Mouse (Mus musculus) embryonic facial prominence, embryonic 12.5 days (tissue): ENCODE data around the gene Gmds. TPM values are rescaled to one million over a fixed set of nuclear protein-coding genes. Genes with fewer than 3 reads are reported as not detected.

Source experiments
- ATAC-seq: fragments of 200-750 bp; cut with Nextera tagmentation; 2 replicates; pipeline ENCODE4 v1.8.0; 2017; ENCODE audit not compliant: insufficient number of reproducible peaks, insufficient read depth, low FRiP score, low TSS enrichment
- H3K27ac ChIP-seq: fragments of 300-500 bp; sonication (generic); 2 replicates; pipeline ENCODE4 v1.5.1; 2016; ENCODE audit warnings: mild to moderate bottlenecking
- H3K27me3 ChIP-seq: fragments of 300-500 bp; sonication (generic); 2 replicates; pipeline ENCODE4 v1.6.1; 2016; ENCODE audit warnings: mild to moderate bottlenecking, moderate library complexity
- H3K36me3 ChIP-seq: fragments of 300-500 bp; sonication (generic); 2 replicates; pipeline ENCODE4 v1.6.1; 2016; ENCODE audit warnings: mild to moderate bottlenecking
- H3K4me1 ChIP-seq: fragments of 300-500 bp; sonication (generic); 2 replicates; pipeline ENCODE4 v1.6.1; 2016
- H3K4me2 ChIP-seq: fragments of 300-500 bp; sonication (generic); replicated peaks from 2 replicates; pipeline ENCODE4 v1.6.1; 2016; ENCODE audit warnings: mild to moderate bottlenecking, moderate library complexity
- H3K4me3 ChIP-seq: fragments of 300-500 bp; sonication (generic); 2 replicates; pipeline ENCODE4 v1.5.1; 2016; ENCODE audit warnings: mild to moderate bottlenecking
- H3K9ac ChIP-seq: fragments of 300-500 bp; sonication (generic); 2 replicates; pipeline ENCODE4 v1.6.1; 2016; ENCODE audit warnings: mild to moderate bottlenecking, moderate library complexity
- H3K9me3 ChIP-seq: fragments of 300-500 bp; sonication (generic); 2 replicates; pipeline ENCODE4 v1.6.1; 2016; ENCODE audit warnings: mild to moderate bottlenecking, moderate library complexity
- WGBS: fragments of 180-500 bp; shearing (Covaris S2); methylation state at CpG from one replicate; pipeline ENCODE4 v1.1.7; 2016; 5-methylcytosine and 5-hydroxymethylcytosine counted together
- polyA plus RNA-seq: library from polyadenylated mRNA; unstranded; fragments of >200 nt; fragmentation: Nextera tagmentation; extraction: Ambion mirVana; gene quantifications from 2 replicates; pipeline ENCODE4 v1.2.1, GENCODE M21; 2016

Gene Gmds
- polyA plus RNA-seq, 1 experiment from 2014 or later = 47.4 TPM

GRCm38 (mm10) chr13:31835802-31836201 lies 502.7 kb downstream of the Gmds start:
- no peak for ATAC-seq
- H3K4me2 ChIP-seq = no peak overlapping the region
- no peaks in the 10 kb centered on the region for H3K9me3 ChIP-seq
- H3K27ac ChIP-seq = no peak overlapping the region
- peaks cover 6% of the 10 kb centered on the region; the same call in 1 of the 2 replicates for H3K4me1 ChIP-seq
- no peak overlapping the region for H3K9ac ChIP-seq
- H3K27me3 ChIP-seq = no peaks in the 10 kb centered on the region
- H3K4me3 ChIP-seq = no peak overlapping the region
- no peaks in the 10 kb centered on the region for H3K36me3 ChIP-seq
- WGBS = 80% methylated on average over 4 of the region's 4 CpGs

DNA sequence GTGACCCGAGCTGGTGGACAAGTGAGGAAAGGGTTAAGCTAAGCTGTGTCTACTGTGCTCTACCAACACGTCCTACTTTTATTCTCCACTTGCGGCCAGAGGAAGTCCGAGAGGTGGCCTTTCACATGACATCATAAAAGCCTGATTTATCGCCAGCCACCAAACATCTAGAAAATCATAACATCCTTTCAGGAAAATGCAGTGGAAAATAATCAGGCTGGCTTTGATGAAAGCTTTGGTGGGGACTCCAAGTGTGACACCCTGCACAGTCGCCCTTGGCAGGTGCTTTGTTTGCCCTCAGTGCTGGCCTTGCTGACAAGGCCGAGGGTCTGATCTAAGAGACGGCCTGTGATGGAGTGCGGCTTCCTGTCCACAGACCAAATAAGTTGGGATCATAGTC lies 508.2 kb downstream of the Gmds start:
- no peak for ATAC-seq
- no peaks in the 10 kb centered on the region for H3K36me3 ChIP-seq
- H3K27me3 ChIP-seq = peaks cover 6% of the 10 kb centered on the region; the same call in 1 of the 2 replicates
- no peak overlapping the region for H3K27ac ChIP-seq
- 65% methylated on average over 9 of the region's 9 CpGs for WGBS
- no peak overlapping the region for H3K9ac ChIP-seq
- H3K4me1 ChIP-seq = 0 out of 2 replicates have a peak, but pooled peaks cover 2% of the 10 kb centered on the region
- no peaks in the 10 kb centered on the region for H3K9me3 ChIP-seq
- H3K4me3 ChIP-seq = no peak overlapping the region
- H3K4me2 ChIP-seq = no peak overlapping the region

GRCm38 (mm10) chr13:31828446-31828845 lies 510.1 kb downstream of the Gmds start:
- peaks cover 6% of the 10 kb centered on the region; the same call in 1 of the 2 replicates for H3K27me3 ChIP-seq
- 84% methylated on average over 4 of the region's 4 CpGs for WGBS
- no peak overlapping the region for H3K27ac ChIP-seq
- H3K9ac ChIP-seq = no peak overlapping the region
- H3K4me2 ChIP-seq = no peak overlapping the region
- no peaks in the 10 kb centered on the region for H3K9me3 ChIP-seq
- H3K4me1 ChIP-seq = 0 out of 2 replicates have a peak, but pooled peaks cover 9% of the 10 kb centered on the region
- no peak for ATAC-seq
- no peak overlapping the region for H3K4me3 ChIP-seq
- no peaks in the 10 kb centered on the region for H3K36me3 ChIP-seq

GRCm38 (mm10) chr13:31827820-31828332 lies 510.7 kb downstream of the Gmds start:
- H3K36me3 ChIP-seq = no peaks in the 10 kb centered on the region
- H3K4me2 ChIP-seq = no peak overlapping the region
- 49% methylated on average over 3 of the region's 3 CpGs for WGBS
- ATAC-seq = no peak
- H3K4me3 ChIP-seq = no peak overlapping the region
- H3K27ac ChIP-seq = no peak overlapping the region
- peaks cover 6% of the 10 kb centered on the region; the same call in 1 of the 2 replicates for H3K27me3 ChIP-seq
- H3K4me1 ChIP-seq = peaks cover 9% of the 10 kb centered on the region; the same call in 1 of the 2 replicates
- H3K9ac ChIP-seq = no peak overlapping the region
- H3K9me3 ChIP-seq = no peaks in the 10 kb centered on the region

DNA sequence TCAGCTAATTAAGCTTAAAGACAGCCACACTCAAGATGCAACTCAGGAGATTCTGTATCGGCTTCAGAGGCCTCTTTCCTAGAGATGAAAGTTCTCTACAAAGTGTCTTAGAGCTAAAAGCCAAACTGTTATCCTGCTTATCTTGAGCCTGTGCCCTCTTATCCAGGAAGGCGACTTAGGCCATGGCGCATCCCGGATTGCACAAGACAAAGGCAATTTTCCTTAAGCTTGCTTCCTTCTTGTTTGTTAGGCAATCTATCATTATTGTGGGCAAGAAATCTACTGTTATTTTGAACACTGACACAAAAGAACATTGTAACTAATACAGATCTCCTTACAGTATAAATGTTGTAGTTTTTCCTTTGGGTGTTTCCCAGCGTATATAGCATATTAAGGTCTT lies 511.4 kb downstream of the Gmds start:
- no peak overlapping the region for H3K9ac ChIP-seq
- H3K36me3 ChIP-seq = no peaks in the 10 kb centered on the region
- no peak overlapping the region for H3K4me3 ChIP-seq
- H3K27me3 ChIP-seq = peaks cover 6% of the 10 kb centered on the region; the same call in 1 of the 2 replicates
- WGBS = 85% methylated on average over 5 of the region's 5 CpGs
- peaks cover 14% of the 10 kb centered on the region; the same call in 1 of the 2 replicates for H3K4me1 ChIP-seq
- no peaks in the 10 kb centered on the region for H3K9me3 ChIP-seq
- H3K27ac ChIP-seq = no peak overlapping the region
- H3K4me2 ChIP-seq = no peak overlapping the region
- ATAC-seq = no peak

DNA sequence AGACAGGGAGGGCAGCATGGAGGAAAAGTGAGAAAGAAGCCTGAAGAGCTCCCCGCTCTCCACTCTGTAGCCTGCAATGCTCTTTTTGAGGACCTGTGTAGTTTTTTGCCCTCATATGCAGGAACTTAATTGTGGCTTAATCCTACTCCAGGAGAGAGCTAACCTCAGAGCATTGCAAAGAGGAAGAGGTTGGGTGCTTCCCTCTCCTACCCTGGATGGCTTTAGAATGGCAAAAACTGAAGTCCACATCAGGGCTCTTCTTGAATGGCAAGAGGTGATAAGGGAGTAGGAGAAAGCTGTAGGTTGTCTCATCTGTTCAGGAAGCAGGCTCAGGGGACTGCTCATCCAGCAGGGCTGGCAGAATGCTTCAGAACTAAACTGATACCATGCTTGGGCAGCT lies 513.4 kb downstream of the Gmds start:
- Histone ChIP-seq H3K27me3 (peaks cover 6% of the 10 kb centered on the region; the same call in 1 of the 2 replicates), H3K27ac (no peak overlapping the region), H3K9me3 (no peaks in the 10 kb centered on the region), H3K36me3 (no peaks in the 10 kb centered on the region), H3K4me3 (no peak overlapping the region), H3K9ac (no peak overlapping the region), H3K4me1 (peaks cover 31% of the 10 kb centered on the region), H3K4me2 (no peak overlapping the region)
- 94% methylated on average over 1 of the region's 1 CpGs for WGBS
- ATAC-seq = no peak

GRCm38 (mm10) chr13:31823316-31823715 lies 515.2 kb downstream of the Gmds start:
- WGBS = 13% methylated on average over 5 of the region's 5 CpGs
- no peak for ATAC-seq
- no peaks in the 10 kb centered on the region for H3K36me3 ChIP-seq
- peaks cover 12% of the 10 kb centered on the region for H3K27me3 ChIP-seq
- peaks cover 47% of the 10 kb centered on the region for H3K4me1 ChIP-seq
- H3K9me3 ChIP-seq = no peaks in the 10 kb centered on the region
- H3K4me3 ChIP-seq = no peak overlapping the region
- no peak overlapping the region for H3K9ac ChIP-seq
- H3K4me2 ChIP-seq = no peak overlapping the region
- H3K27ac ChIP-seq = no peak overlapping the region

DNA sequence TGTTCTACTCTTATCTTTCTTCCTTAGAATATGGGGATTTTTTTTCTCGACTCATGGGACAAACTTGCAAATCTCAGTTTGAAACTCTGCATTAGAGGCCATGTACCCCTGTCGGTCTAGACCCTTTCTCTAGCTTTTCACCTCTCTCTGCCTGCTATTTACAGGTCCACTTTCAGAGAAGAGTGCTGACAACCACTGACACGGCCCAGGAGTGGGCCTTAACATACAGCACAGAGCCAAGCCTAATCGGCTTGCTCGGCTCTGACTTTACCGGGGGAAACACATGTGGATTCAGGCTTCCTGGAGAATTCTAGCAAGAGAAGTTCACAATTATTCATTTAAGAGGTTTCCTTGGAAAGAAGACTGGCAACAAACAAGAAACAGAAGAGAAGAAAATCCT lies 517.5 kb downstream of the Gmds start:
- Histone ChIP-seq H3K27ac (peak overlapping the region; percentile 58), H3K4me3 (peak overlapping the region; percentile 30), H3K4me2 (peak overlapping the region; percentile 49), H3K36me3 (no peaks in the 10 kb centered on the region), H3K9me3 (no peaks in the 10 kb centered on the region), H3K4me1 (peaks cover 56% of the 10 kb centered on the region), H3K9ac (peak overlapping the region; percentile 51), H3K27me3 (peaks cover 24% of the 10 kb centered on the region)
- WGBS = 11% methylated on average over 6 of the region's 6 CpGs
- no peak for ATAC-seq

DNA sequence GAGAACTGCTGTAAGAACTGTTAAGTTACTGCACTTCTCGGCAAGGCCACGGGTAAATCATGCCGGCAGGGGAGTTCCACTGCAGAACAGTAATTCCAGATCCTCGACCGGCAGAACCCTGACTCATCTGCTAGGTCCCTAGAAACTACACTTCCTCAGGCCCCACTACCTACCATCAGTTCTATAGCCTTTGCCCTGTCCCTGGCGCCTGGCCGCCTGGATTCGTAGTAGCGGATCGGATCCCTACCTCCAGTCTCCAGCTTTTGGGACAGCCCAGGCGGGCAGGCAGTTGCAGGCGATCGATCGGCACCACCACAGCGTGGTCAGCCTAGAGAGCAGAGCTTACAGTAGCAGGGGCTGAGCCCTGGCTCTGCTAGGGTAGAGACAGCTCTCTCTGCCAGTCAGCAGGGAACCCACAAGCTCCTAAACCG lies 517.9 kb downstream of the Gmds start:
- WGBS = 1% methylated on average over 16 of the region's 16 CpGs
- no peak for ATAC-seq
- no peaks in the 10 kb centered on the region for H3K9me3 ChIP-seq
- H3K36me3 ChIP-seq = no peaks in the 10 kb centered on the region
- peak overlapping the region; percentile 49 for H3K4me2 ChIP-seq
- H3K27ac ChIP-seq = peak overlapping the region; percentile 58
- H3K4me3 ChIP-seq = peak overlapping the region; percentile 30
- H3K4me1 ChIP-seq = peaks cover 60% of the 10 kb centered on the region
- peak overlapping the region; percentile 51 for H3K9ac ChIP-seq
- H3K27me3 ChIP-seq = peaks cover 26% of the 10 kb centered on the region

DNA sequence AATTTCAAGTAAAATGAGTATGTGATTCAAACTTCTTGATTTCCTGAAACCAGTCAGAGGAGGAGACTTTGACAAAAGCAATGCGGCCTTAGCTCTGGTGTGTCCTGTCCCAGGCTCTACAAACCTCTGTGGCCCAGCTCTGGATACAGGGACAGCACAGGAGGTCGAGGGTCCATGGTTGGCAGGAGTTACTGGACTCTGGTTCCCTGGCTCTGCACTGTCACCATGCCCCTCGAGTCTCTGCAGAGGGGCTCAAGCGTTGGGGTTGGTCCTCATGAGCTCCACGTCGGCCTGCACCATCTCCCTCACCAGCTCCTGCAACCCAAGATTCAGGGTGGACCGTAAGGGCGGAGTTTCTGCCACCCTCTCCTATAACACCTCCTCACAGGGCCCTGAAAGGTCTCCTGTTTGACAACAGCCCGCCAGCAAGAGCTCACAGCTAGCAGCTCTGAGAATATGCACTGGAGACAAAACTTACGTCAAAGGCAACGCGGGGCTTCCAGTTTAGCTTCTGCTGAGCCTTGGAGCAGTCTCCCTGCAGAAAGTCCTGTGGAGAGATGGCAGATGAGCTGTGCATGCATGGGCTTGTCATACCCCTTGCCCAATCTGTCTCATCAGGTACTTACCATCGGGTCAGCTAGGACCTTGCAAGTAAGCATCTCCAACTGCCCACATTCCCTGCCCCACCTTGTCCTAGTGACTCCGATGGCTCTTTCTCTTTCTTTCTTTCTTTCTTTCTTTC lies 518.7 kb downstream of the Gmds start:
- H3K4me1 ChIP-seq = peaks cover 59% of the 10 kb centered on the region
- H3K27me3 ChIP-seq = peaks cover 33% of the 10 kb centered on the region
- no peak overlapping the region for H3K4me3 ChIP-seq
- H3K9me3 ChIP-seq = no peaks in the 10 kb centered on the region
- WGBS = 32% methylated on average over 14 of the region's 14 CpGs
- H3K27ac ChIP-seq = peak overlapping the region; percentile 38
- ATAC-seq = no peak
- no peak overlapping the region for H3K9ac ChIP-seq
- no peaks in the 10 kb centered on the region for H3K36me3 ChIP-seq
- 0 out of 2 replicates have a peak overlapping the region, but pooled peaks have one; percentile 20 for H3K4me2 ChIP-seq

DNA sequence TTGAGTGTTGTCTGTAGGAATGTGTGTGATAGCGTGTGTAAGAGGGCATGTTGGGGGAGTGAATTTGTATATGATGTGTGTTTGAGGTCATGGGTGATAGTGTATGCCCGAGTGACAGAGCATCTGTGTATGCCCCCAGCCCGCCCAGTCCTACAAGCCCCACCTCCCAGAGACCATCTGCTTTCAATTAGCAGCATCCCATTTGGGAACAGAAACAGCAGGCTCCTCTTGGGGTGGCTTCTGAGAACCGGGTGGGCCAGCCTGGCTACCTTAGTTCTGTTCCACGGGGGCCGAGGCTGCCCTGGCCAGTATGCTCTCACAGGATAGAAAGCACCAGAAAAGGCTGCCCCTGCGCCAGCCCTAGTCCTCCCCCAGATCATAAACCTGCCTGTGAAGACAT lies 520.2 kb downstream of the Gmds start:
- no peak for ATAC-seq
- no peaks in the 10 kb centered on the region for H3K9me3 ChIP-seq
- peaks cover 69% of the 10 kb centered on the region for H3K4me1 ChIP-seq
- H3K27me3 ChIP-seq = peaks cover 48% of the 10 kb centered on the region
- no peak overlapping the region for H3K4me3 ChIP-seq
- H3K9ac ChIP-seq = no peak overlapping the region
- WGBS = 35% methylated on average over 7 of the region's 7 CpGs
- H3K4me2 ChIP-seq = no peak overlapping the region
- H3K27ac ChIP-seq = no peak overlapping the region
- no peaks in the 10 kb centered on the region for H3K36me3 ChIP-seq

DNA sequence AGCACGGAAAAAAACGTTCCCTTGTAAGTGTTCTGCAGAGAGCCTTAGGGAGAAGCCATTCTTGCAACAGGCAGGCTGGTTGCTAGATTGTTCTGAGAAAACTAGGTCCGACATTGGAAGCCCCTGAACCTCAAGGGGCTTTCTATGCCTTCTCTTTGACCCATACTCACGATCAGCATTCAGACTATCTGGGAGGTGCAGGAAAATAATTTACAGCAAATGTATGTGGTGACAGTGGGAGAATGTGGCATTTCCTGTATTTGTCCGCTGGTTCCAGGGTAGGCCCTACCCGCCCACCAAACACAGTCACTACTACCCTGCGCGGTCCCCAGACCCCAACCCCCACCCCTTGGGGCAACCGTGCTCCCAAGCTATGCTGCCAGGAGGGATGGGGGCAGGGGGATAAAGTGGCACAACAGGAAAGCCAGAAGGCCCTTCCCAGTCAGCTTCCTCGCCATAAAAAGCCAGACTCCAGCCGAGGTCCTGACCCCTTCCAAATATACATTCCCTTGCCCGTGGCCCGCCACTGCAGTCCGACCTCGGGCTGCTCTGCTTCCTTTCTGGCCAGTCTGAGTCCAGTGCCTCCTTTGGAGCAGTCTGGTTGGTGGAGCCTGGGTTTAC lies 523.0 kb downstream of the Gmds start:
- no peak for ATAC-seq
- Histone ChIP-seq H3K27ac (peak overlapping the region; percentile 65), H3K4me2 (peak overlapping the region; percentile 63), H3K4me3 (no peak overlapping the region), H3K9me3 (no peaks in the 10 kb centered on the region), H3K36me3 (no peaks in the 10 kb centered on the region), H3K4me1 (peaks cover 60% of the 10 kb centered on the region), H3K9ac (no peak overlapping the region), H3K27me3 (peaks cover 74% of the 10 kb centered on the region)
- WGBS = 12% methylated on average over 15 of the region's 15 CpGs
